Mouse (Mus musculus): Measurements from ENCODE around the gene Spaca3. TPM values are rescaled to one million over a fixed set of nuclear protein-coding genes. Genes with fewer than 3 reads are reported as not detected.

Spaca3 gene
- polyA plus RNA-seq, 1 experiment from 2014 or later: not detected

DNA sequence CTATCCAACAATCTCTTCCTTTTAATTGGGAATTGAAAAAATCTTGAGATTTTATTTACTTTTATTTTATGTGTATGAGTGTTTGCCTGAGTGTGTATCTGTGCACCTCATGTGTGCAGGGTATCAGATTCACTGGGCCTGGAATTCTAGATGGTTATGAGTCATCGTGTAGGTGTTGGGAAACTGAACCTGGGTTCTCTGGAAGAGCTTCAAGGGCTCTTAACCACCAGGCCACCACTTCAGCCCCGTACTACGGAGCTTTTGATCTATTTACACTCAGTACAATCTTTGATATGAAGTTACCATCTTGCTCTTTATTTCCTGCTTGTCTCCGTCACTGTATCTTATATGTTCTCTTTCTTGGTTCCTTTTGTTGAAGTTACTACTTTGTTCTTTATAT is 42.4 kb downstream of the Spaca3 start:
- Histone ChIP-seq H3K27ac (ENCODE audit: low read length) (no peak overlapping the region), H3K9ac (replicated peaks; ENCODE audit: low read depth, low read length) (no peak overlapping the region), H3K9me3 (ENCODE audit: control insufficient read depth, low read depth, low read length) (no peaks in the 10 kb centered on the region), H3K4me3 (ENCODE audit: low read depth, low read length) (no peak overlapping the region), H3K4me1 (ENCODE audit: control insufficient read depth, insufficient read depth, low read length) (no peaks in the 10 kb centered on the region), H3K27me3 (ENCODE audit: control insufficient read depth, insufficient read depth, low read length) (no peaks in the 10 kb centered on the region), H3K4me2 (replicated peaks; ENCODE audit: low read depth, low read length) (no peak overlapping the region), H3K36me3 (ENCODE audit: control insufficient read depth, insufficient read depth, low read length) (no peaks in the 10 kb centered on the region)
- ATAC-seq (ENCODE audit: insufficient number of reproducible peaks, insufficient read depth, low FRiP score, low read depth): no peak
- 82% methylated on average over 4 of the region's 4 CpGs for WGBS

DNA sequence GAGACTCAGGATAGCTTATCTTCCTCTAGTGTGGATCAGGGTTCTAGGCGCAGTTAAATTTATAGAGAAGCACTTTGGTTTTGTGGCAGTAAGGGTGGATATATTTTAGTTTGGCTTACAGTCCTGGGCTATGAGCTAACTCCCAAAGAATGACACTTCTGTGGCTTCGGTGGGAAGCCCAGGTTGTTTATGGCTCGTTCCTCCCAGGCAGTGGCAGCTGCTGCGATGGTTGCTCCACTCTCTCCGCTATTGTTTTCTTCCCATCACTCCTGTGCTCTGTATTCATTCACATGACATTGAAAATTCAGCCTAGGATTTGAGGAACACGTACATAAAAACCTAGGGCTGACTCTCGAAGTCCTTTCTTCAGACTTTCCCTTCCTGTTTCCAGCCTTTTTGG is 44.5 kb downstream of the Spaca3 start:
- Histone ChIP-seq H3K9me3 (ENCODE audit: control insufficient read depth, low read depth, low read length) (no peaks in the 10 kb centered on the region), H3K36me3 (ENCODE audit: control insufficient read depth, insufficient read depth, low read length) (no peaks in the 10 kb centered on the region), H3K9ac (replicated peaks; ENCODE audit: low read depth, low read length) (no peak overlapping the region), H3K4me2 (replicated peaks; ENCODE audit: low read depth, low read length) (no peak overlapping the region), H3K27ac (ENCODE audit: low read length) (no peak overlapping the region), H3K4me3 (ENCODE audit: low read depth, low read length) (no peak overlapping the region), H3K27me3 (ENCODE audit: control insufficient read depth, insufficient read depth, low read length) (no peaks in the 10 kb centered on the region), H3K4me1 (ENCODE audit: control insufficient read depth, insufficient read depth, low read length) (no peaks in the 10 kb centered on the region)
- WGBS: 62% methylated on average over 7 of the region's 7 CpGs
- no peak for ATAC-seq (ENCODE audit: insufficient number of reproducible peaks, insufficient read depth, low FRiP score, low read depth)

DNA sequence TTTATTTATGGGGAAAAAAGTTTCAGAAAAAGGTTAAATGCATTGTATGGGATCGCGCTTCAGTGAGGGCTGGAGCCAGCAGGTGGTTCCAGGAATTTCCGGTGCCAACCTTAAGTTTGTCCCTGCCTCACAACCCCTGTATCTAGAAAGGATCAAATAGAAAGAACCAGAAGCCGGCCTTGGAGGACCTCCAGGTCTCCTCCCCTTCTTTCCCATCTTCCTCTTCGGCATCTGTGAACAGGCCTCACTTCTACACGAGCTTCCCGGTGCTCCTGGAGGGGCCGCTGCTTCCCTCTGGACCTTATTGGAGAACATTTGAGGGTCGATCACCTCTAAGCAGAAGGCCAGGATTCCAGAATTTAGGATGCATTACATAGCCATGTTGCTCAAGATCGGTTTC is 45.3 kb downstream of the Spaca3 start:
- ATAC-seq (ENCODE audit: insufficient number of reproducible peaks, insufficient read depth, low FRiP score, low read depth): no peak
- H3K36me3 ChIP-seq (ENCODE audit: control insufficient read depth, insufficient read depth, low read length): no peaks in the 10 kb centered on the region
- WGBS: 88% methylated on average over 10 of the region's 10 CpGs
- no peaks in the 10 kb centered on the region for H3K4me1 ChIP-seq (ENCODE audit: control insufficient read depth, insufficient read depth, low read length)
- H3K4me2 ChIP-seq (replicated peaks; ENCODE audit: low read depth, low read length): no peak overlapping the region
- no peak overlapping the region for H3K9ac ChIP-seq (replicated peaks; ENCODE audit: low read depth, low read length)
- no peaks in the 10 kb centered on the region for H3K27me3 ChIP-seq (ENCODE audit: control insufficient read depth, insufficient read depth, low read length)
- H3K4me3 ChIP-seq (ENCODE audit: low read depth, low read length): no peak overlapping the region
- no peak overlapping the region for H3K27ac ChIP-seq (ENCODE audit: low read length)
- no peaks in the 10 kb centered on the region for H3K9me3 ChIP-seq (ENCODE audit: control insufficient read depth, low read depth, low read length)

DNA sequence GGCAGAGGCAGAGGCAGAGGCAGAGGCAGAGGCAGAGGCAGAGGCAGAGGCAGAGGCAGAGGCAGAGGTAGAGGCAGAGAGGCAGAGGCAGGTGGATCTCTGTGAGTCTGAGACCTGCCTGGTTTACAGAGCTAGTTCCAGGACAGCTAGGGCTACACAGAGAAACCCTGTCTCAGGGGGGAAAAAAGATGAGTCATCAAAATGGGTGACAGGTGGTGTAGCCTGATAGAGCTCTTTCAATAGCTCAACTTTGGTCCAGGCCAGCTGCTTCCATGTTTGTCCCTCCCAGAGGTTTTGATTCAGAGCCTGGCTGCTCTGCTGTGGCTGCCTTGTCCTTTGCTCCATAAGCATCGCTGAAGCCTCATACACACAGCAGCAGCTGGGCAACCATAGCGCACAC is 46.4 kb downstream of the Spaca3 start:
- Histone ChIP-seq H3K9ac (replicated peaks; ENCODE audit: low read depth, low read length) (no peak overlapping the region), H3K4me1 (ENCODE audit: control insufficient read depth, insufficient read depth, low read length) (no peaks in the 10 kb centered on the region), H3K36me3 (ENCODE audit: control insufficient read depth, insufficient read depth, low read length) (no peaks in the 10 kb centered on the region), H3K4me3 (ENCODE audit: low read depth, low read length) (no peak overlapping the region), H3K27ac (ENCODE audit: low read length) (no peak overlapping the region), H3K4me2 (replicated peaks; ENCODE audit: low read depth, low read length) (no peak overlapping the region), H3K27me3 (ENCODE audit: control insufficient read depth, insufficient read depth, low read length) (no peaks in the 10 kb centered on the region), H3K9me3 (ENCODE audit: control insufficient read depth, low read depth, low read length) (no peaks in the 10 kb centered on the region)
- no peak for ATAC-seq (ENCODE audit: insufficient number of reproducible peaks, insufficient read depth, low FRiP score, low read depth)
- WGBS: 79% methylated on average over 2 of the region's 2 CpGs

DNA sequence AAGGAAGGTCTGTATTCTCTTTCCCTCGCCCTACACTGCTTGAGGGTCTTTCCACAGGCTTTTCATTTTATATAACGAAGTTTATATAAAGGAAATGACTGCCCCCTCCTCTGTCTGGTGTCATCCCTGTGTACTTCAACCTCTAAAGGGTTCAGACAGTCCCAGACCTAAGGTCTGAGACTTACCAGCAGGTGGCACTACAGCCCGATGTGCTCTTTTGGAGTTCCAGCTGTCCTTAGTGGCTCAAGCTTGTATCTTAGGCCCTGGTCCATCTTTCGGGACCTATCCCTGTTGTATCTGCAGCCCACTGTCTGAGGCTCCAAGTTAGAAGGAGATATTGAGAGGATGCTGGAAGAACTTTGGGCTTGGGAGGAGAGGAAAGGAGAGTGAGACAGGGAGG is 48.3 kb downstream of the Spaca3 start:
- Histone ChIP-seq H3K4me1 (ENCODE audit: control insufficient read depth, insufficient read depth, low read length) (no peaks in the 10 kb centered on the region), H3K9ac (replicated peaks; ENCODE audit: low read depth, low read length) (no peak overlapping the region), H3K9me3 (ENCODE audit: control insufficient read depth, low read depth, low read length) (no peaks in the 10 kb centered on the region), H3K27me3 (ENCODE audit: control insufficient read depth, insufficient read depth, low read length) (no peaks in the 10 kb centered on the region), H3K4me3 (ENCODE audit: low read depth, low read length) (no peak overlapping the region), H3K4me2 (replicated peaks; ENCODE audit: low read depth, low read length) (no peak overlapping the region), H3K36me3 (ENCODE audit: control insufficient read depth, insufficient read depth, low read length) (no peaks in the 10 kb centered on the region), H3K27ac (ENCODE audit: low read length) (no peak overlapping the region)
- no peak for ATAC-seq (ENCODE audit: insufficient number of reproducible peaks, insufficient read depth, low FRiP score, low read depth)
- 31% methylated on average over 4 of the region's 4 CpGs for WGBS

DNA sequence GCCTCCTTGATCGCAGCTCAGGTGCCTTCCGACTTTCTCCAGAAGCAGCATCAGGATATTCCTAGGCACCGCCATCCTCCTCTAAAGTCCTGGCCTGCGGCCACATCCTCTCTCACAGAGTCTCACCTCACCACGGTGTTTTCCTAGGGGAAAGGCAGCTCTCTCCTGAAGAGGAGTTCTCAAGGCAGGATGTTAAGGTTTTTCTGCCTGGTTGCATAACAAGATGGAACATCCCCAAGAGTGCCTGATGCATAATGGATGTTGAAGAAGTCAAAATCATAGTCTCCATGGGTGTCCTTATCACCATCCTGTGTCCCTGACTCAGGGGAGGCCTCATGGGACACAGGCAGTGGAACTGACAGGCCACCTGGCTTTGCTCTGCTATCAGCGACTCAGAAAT is 49.7 kb downstream of the Spaca3 start:
- no peak overlapping the region for H3K9ac ChIP-seq (replicated peaks; ENCODE audit: low read depth, low read length)
- no peaks in the 10 kb centered on the region for H3K36me3 ChIP-seq (ENCODE audit: control insufficient read depth, insufficient read depth, low read length)
- no peak for ATAC-seq (ENCODE audit: insufficient number of reproducible peaks, insufficient read depth, low FRiP score, low read depth)
- WGBS: 81% methylated on average over 6 of the region's 6 CpGs
- no peak overlapping the region for H3K27ac ChIP-seq (ENCODE audit: low read length)
- H3K4me2 ChIP-seq (replicated peaks; ENCODE audit: low read depth, low read length): no peak overlapping the region
- no peaks in the 10 kb centered on the region for H3K9me3 ChIP-seq (ENCODE audit: control insufficient read depth, low read depth, low read length)
- H3K4me3 ChIP-seq (ENCODE audit: low read depth, low read length): no peak overlapping the region
- H3K4me1 ChIP-seq (ENCODE audit: control insufficient read depth, insufficient read depth, low read length): no peaks in the 10 kb centered on the region
- H3K27me3 ChIP-seq (ENCODE audit: control insufficient read depth, insufficient read depth, low read length): no peaks in the 10 kb centered on the region

DNA sequence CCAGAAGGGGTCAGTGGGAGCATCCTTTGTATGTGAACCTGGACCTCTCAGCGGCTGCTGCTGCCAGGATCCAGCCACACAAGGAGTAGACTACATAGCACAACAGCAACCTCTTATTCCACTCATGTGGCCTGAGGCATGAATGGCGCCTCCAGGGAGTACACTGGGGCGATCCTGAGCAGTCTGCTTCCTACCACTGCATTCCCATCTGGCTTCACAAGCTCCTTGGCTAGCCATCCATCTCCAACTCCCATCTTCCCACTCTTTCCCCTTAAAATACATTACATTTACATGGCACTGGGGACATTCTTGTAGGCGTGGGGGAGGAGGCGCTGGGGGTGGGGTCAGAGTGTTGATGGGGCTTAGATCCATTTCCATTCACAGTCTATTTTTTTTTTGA is 54.6 kb downstream of the Spaca3 start:
- H3K4me3 ChIP-seq (ENCODE audit: low read depth, low read length): no peak overlapping the region
- H3K9me3 ChIP-seq (ENCODE audit: control insufficient read depth, low read depth, low read length): no peaks in the 10 kb centered on the region
- no peaks in the 10 kb centered on the region for H3K4me1 ChIP-seq (ENCODE audit: control insufficient read depth, insufficient read depth, low read length)
- H3K36me3 ChIP-seq (ENCODE audit: control insufficient read depth, insufficient read depth, low read length): no peaks in the 10 kb centered on the region
- no peak for ATAC-seq (ENCODE audit: insufficient number of reproducible peaks, insufficient read depth, low FRiP score, low read depth)
- no peaks in the 10 kb centered on the region for H3K27me3 ChIP-seq (ENCODE audit: control insufficient read depth, insufficient read depth, low read length)
- WGBS: 83% methylated on average over 5 of the region's 5 CpGs
- H3K9ac ChIP-seq (replicated peaks; ENCODE audit: low read depth, low read length): no peak overlapping the region
- H3K27ac ChIP-seq (ENCODE audit: low read length): no peak overlapping the region
- no peak overlapping the region for H3K4me2 ChIP-seq (replicated peaks; ENCODE audit: low read depth, low read length)

DNA sequence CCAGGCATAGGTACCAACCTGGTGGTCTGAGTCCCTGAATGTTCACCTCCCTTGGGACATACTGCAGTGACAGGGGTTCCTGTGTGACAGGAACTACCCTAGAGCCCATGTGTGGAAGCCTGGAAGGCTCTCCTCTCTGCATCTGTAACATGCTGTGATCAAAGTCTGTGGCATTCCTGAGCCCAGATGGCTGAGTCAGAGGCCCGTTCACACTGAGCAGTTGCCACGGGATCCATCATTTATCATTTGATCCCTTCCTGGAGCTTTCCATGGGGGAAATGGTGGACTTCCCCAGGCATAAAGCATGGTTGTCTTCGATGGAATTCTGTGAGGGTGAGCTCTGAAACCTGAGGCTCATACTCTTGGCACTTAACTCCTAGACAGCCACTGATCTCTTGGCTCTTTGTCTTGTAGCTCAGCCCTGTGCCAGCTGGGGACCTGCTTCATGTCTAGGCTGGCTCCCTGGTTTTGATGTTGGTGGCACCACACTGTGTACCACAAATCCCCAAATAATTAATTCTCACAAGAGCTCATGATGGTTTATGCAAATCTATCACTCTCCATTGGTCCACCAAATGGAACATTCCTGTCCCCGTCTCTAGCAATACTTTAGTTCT is 55.4 kb downstream of the Spaca3 start:
- no peak overlapping the region for H3K27ac ChIP-seq (ENCODE audit: low read length)
- no peak overlapping the region for H3K4me3 ChIP-seq (ENCODE audit: low read depth, low read length)
- H3K9me3 ChIP-seq (ENCODE audit: control insufficient read depth, low read depth, low read length): no peaks in the 10 kb centered on the region
- H3K4me2 ChIP-seq (replicated peaks; ENCODE audit: low read depth, low read length): no peak overlapping the region
- no peak overlapping the region for H3K9ac ChIP-seq (replicated peaks; ENCODE audit: low read depth, low read length)
- WGBS: 39% methylated on average over 4 of the region's 4 CpGs
- H3K4me1 ChIP-seq (ENCODE audit: control insufficient read depth, insufficient read depth, low read length): no peaks in the 10 kb centered on the region
- H3K27me3 ChIP-seq (ENCODE audit: control insufficient read depth, insufficient read depth, low read length): no peaks in the 10 kb centered on the region
- H3K36me3 ChIP-seq (ENCODE audit: control insufficient read depth, insufficient read depth, low read length): no peaks in the 10 kb centered on the region
- no peak for ATAC-seq (ENCODE audit: insufficient number of reproducible peaks, insufficient read depth, low FRiP score, low read depth)
